Mouse (Mus musculus) limb, embryonic 15.5 days (tissue): ENCODE data around the gene Gm20388. TPM values are rescaled to one million over a fixed set of nuclear protein-coding genes. Genes with fewer than 3 reads are reported as not detected.
"Not testable (repeated sequence)": the region's sequence is repeated elsewhere in the genome, so short reads cannot be mapped to it uniquely, and the experiment has no call there.

Experiments used
- ATAC-seq: fragments of 200-750 bp; cut with Nextera tagmentation; 2 replicates; pipeline ENCODE4 v1.8.0; 2017; ENCODE audit warnings: low read depth, moderate TSS enrichment; ENCODE audit not compliant: insufficient number of reproducible peaks, low FRiP score, low TSS enrichment
- H3K27ac ChIP-seq: fragments of 300-500 bp; sonication (generic); 2 replicates; pipeline ENCODE4 v1.5.1; 2015; ENCODE audit warnings: moderate library complexity, mild to moderate bottlenecking, inconsistent platforms
- H3K27me3 ChIP-seq: fragments of 300-500 bp; sonication (generic); 2 replicates; pipeline ENCODE4 v1.6.1; 2015; ENCODE audit warnings: inconsistent platforms
- H3K36me3 ChIP-seq: fragments of 300-500 bp; sonication (generic); 2 replicates; pipeline ENCODE4 v1.6.1; 2015; ENCODE audit warnings: inconsistent platforms
- H3K4me1 ChIP-seq: fragments of 300-500 bp; sonication (generic); 2 replicates; pipeline ENCODE4 v1.6.1; 2015; ENCODE audit warnings: inconsistent platforms
- H3K4me2 ChIP-seq: fragments of 300-500 bp; sonication (generic); 2 replicates; pipeline ENCODE4 v1.6.1; 2015; ENCODE audit warnings: mild to moderate bottlenecking, inconsistent platforms
- H3K4me3 ChIP-seq: fragments of 300-500 bp; sonication (generic); 2 replicates; pipeline ENCODE4 v1.5.1; 2015; ENCODE audit warnings: mild to moderate bottlenecking, inconsistent platforms
- H3K9ac ChIP-seq: fragments of 300-500 bp; sonication (generic); 2 replicates; pipeline ENCODE4 v1.6.1; 2015; ENCODE audit warnings: inconsistent platforms
- H3K9me3 ChIP-seq: fragments of 300-500 bp; sonication (generic); 2 replicates; pipeline ENCODE4 v1.6.1; 2016; ENCODE audit warnings: inconsistent platforms
- WGBS: fragments of 180-500 bp; shearing (Covaris S2); methylation state at CpG from one replicate; pipeline ENCODE4 v1.1.7; 2015; 5-methylcytosine and 5-hydroxymethylcytosine counted together
- polyA plus RNA-seq: library from polyadenylated mRNA; unstranded; fragments of >200 nt; fragmentation: Nextera tagmentation; extraction: Ambion mirVana; gene quantifications from 2 replicates; pipeline ENCODE4 v1.2.1, GENCODE M21; 2015

Gene Gm20388
- polyA plus RNA-seq, 1 experiment from 2014 or later = 4.9 TPM

GRCm38 (mm10) chr8:121651874-121652361 is 1741.3 kb downstream of the Gm20388 start:
- no peaks in the 10 kb centered on the region for H3K36me3 ChIP-seq
- H3K4me1 ChIP-seq = peaks cover 53% of the 10 kb centered on the region
- peak overlapping the region; percentile 78 for H3K4me3 ChIP-seq
- H3K27me3 ChIP-seq = no peaks in the 10 kb centered on the region
- H3K4me2 ChIP-seq = peak overlapping the region; percentile 92
- H3K9ac ChIP-seq = peak overlapping the region; percentile 48
- no peak for ATAC-seq
- no peaks in the 10 kb centered on the region for H3K9me3 ChIP-seq
- H3K27ac ChIP-seq = no peak overlapping the region
- whole genome bisulfite sequencing = under 1% methylated on average over 53 of the region's 56 CpGs

GRCm38 (mm10) chr8:121652774-121653323 is 1742.2 kb downstream of the Gm20388 start, which contains the start of gene Zcchc14:
Gene Zcchc14, minus strand, starts transcription at chr8:121652901.
- under 1% methylated on average over 65 of the region's 67 CpGs for WGBS
- peak within 1 kb of the TSS; percentile 92 for H3K4me2 ChIP-seq
- H3K27ac ChIP-seq = peak within 1 kb of the TSS; percentile 94
- peak; percentile 98 for ATAC-seq
- H3K27me3 ChIP-seq = no peaks in the 10 kb centered on the region
- H3K4me3 ChIP-seq = peak within 1 kb of the TSS; percentile 78
- peaks cover 47% of the 10 kb centered on the region for H3K4me1 ChIP-seq
- no peaks in the 10 kb centered on the region for H3K9me3 ChIP-seq
- H3K9ac ChIP-seq = peak within 1 kb of the TSS; percentile 83
- no peaks in the 10 kb centered on the region for H3K36me3 ChIP-seq

GRCm38 (mm10) chr8:121653340-121654019 is 1742.8 kb downstream of the Gm20388 start:
- Histone ChIP-seq H3K36me3 (no peaks in the 10 kb centered on the region), H3K9me3 (no peaks in the 10 kb centered on the region), H3K9ac (peak overlapping the region; percentile 78), H3K4me1 (peaks cover 41% of the 10 kb centered on the region), H3K4me3 (peak overlapping the region; percentile 78), H3K27me3 (no peaks in the 10 kb centered on the region), H3K4me2 (peak overlapping the region; percentile 66), H3K27ac (peak overlapping the region; percentile 94)
- ATAC-seq = peak; percentile 3; the same call in 1 of the 2 replicates
- WGBS = 2% methylated on average over 31 of the region's 31 CpGs

GRCm38 (mm10) chr8:121654131-121654530 is 1743.5 kb downstream of the Gm20388 start:
- H3K9ac ChIP-seq = no peak overlapping the region
- H3K4me2 ChIP-seq = peak overlapping the region; percentile 66; the same call in 1 of the 2 replicates
- ATAC-seq = no peak
- 85% methylated on average over 4 of the region's 4 CpGs for WGBS
- H3K4me1 ChIP-seq = peaks cover 36% of the 10 kb centered on the region
- H3K36me3 ChIP-seq = no peaks in the 10 kb centered on the region
- H3K27me3 ChIP-seq = no peaks in the 10 kb centered on the region
- H3K4me3 ChIP-seq = peak overlapping the region; percentile 78
- no peak overlapping the region for H3K27ac ChIP-seq
- H3K9me3 ChIP-seq = no peaks in the 10 kb centered on the region

GRCm38 (mm10) chr8:121654966-121655494 is 1744.4 kb downstream of the Gm20388 start:
- Histone ChIP-seq H3K4me2 (no peak overlapping the region), H3K9me3 (no peaks in the 10 kb centered on the region), H3K36me3 (no peaks in the 10 kb centered on the region), H3K4me3 (no peak overlapping the region), H3K9ac (no peak overlapping the region), H3K4me1 (peaks cover 30% of the 10 kb centered on the region), H3K27me3 (no peaks in the 10 kb centered on the region), H3K27ac (no peak overlapping the region)
- no peak for ATAC-seq
- WGBS = 85% methylated on average over 14 of the region's 14 CpGs

GRCm38 (mm10) chr8:121660602-121661001 is 1750.0 kb downstream of the Gm20388 start:
- Histone ChIP-seq H3K4me3 (no peak overlapping the region), H3K4me2 (no peak overlapping the region), H3K27ac (no peak overlapping the region), H3K4me1 (peaks cover 8% of the 10 kb centered on the region; the same call in 1 of the 2 replicates), H3K9me3 (no peaks in the 10 kb centered on the region), H3K36me3 (no peaks in the 10 kb centered on the region), H3K27me3 (no peaks in the 10 kb centered on the region), H3K9ac (no peak overlapping the region)
- no peak for ATAC-seq
- 81% methylated on average over 15 of the region's 15 CpGs for WGBS

GRCm38 (mm10) chr8:121661631-121662357 is 1751.2 kb downstream of the Gm20388 start:
- 70% methylated on average over 18 of the region's 18 CpGs for WGBS
- ATAC-seq = no peak
- Histone ChIP-seq H3K4me1 (peaks cover 11% of the 10 kb centered on the region; the same call in 1 of the 2 replicates), H3K27me3 (no peaks in the 10 kb centered on the region), H3K4me2 (no peak overlapping the region), H3K27ac (no peak overlapping the region), H3K4me3 (no peak overlapping the region), H3K9ac (no peak overlapping the region), H3K36me3 (no peaks in the 10 kb centered on the region), H3K9me3 (no peaks in the 10 kb centered on the region)

- Histone ChIP-seq H3K27me3 (no peaks in the 10 kb centered on the region), H3K9ac (no peak overlapping the region), H3K4me1 (peaks cover 11% of the 10 kb centered on the region; the same call in 1 of the 2 replicates), H3K4me2 (no peak overlapping the region), H3K36me3 (no peaks in the 10 kb centered on the region), H3K27ac (no peak overlapping the region), H3K4me3 (no peak overlapping the region), H3K9me3 (no peaks in the 10 kb centered on the region)
- ATAC-seq = no peak
- WGBS = 93% methylated on average over 12 of the region's 12 CpGs
Measured at GRCm38 (mm10) chr8:121663101-121663500, 1752.5 kb downstream of the Gm20388 start.

- no peaks in the 10 kb centered on the region for H3K9me3 ChIP-seq
- no peak overlapping the region for H3K9ac ChIP-seq
- H3K27me3 ChIP-seq = no peaks in the 10 kb centered on the region
- peak; percentile 62 for ATAC-seq
- H3K4me1 ChIP-seq = peaks cover 25% of the 10 kb centered on the region
- H3K27ac ChIP-seq = peak overlapping the region; percentile 77
- H3K4me3 ChIP-seq = peak overlapping the region; percentile 18; the same call in 1 of the 2 replicates
- WGBS = 7% methylated on average over 16 of the region's 16 CpGs
- peak overlapping the region; percentile 35 for H3K4me2 ChIP-seq
- H3K36me3 ChIP-seq = no peaks in the 10 kb centered on the region
Measured at GRCm38 (mm10) chr8:121665329-121665728, 1754.7 kb downstream of the Gm20388 start.

- not testable (repeated sequence) for H3K9me3 ChIP-seq, H3K36me3 ChIP-seq, H3K4me3 ChIP-seq, ATAC-seq, H3K9ac ChIP-seq, H3K27me3 ChIP-seq, H3K4me2 ChIP-seq
- H3K4me1 ChIP-seq = peaks cover 25% of the 10 kb centered on the region
- peak overlapping the region; percentile 14; the same call in 1 of the 2 replicates for H3K27ac ChIP-seq
- WGBS = 76% methylated on average over 9 of the region's 9 CpGs
Measured at GRCm38 (mm10) chr8:121667936-121668500, 1757.4 kb downstream of the Gm20388 start.

- ATAC-seq = no peak
- no peak overlapping the region for H3K4me2 ChIP-seq
- WGBS = 50% methylated on average over 6 of the region's 6 CpGs
Measured at GRCm38 (mm10) chr8:121668553-121668952, 1757.9 kb downstream of the Gm20388 start.

More at GRCm38 (mm10) chr8:121668553-121668952, 1757.9 kb downstream of the Gm20388 start:
- no peaks in the 10 kb centered on the region for H3K9me3 ChIP-seq
- H3K27ac ChIP-seq = peak overlapping the region; percentile 14; the same call in 1 of the 2 replicates
- H3K4me1 ChIP-seq = peaks cover 25% of the 10 kb centered on the region
- no peak overlapping the region for H3K4me3 ChIP-seq
- H3K9ac ChIP-seq = no peak overlapping the region
- H3K36me3 ChIP-seq = no peaks in the 10 kb centered on the region
- no peaks in the 10 kb centered on the region for H3K27me3 ChIP-seq
